Mouse (Mus musculus): Measurements from ENCODE around the gene BC029722. TPM values are rescaled to one million over a fixed set of nuclear protein-coding genes. Genes with fewer than 3 reads are reported as not detected.

Gene BC029722
- polyA plus RNA-seq, 1 experiment, result 17.8 TPM

- H3K27ac ChIP-seq (ENCODE audit: control insufficient read depth, insufficient read depth, low read depth, low read length, poor library complexity), result no peak overlapping the region
- no peaks in the 10 kb centered on the region; the same call in 1 of the 2 replicates for H3K4me1 ChIP-seq (ENCODE audit: control insufficient read depth, insufficient read depth, low read length)
- no peak overlapping the region for H3K4me3 ChIP-seq (replicated peaks; ENCODE audit: control insufficient read depth, low read depth, low read length)
- no peak for TF ChIP-seq CTCF (IDR thresholded peaks at IDR 0.05; ENCODE audit: control insufficient read depth, insufficient read depth, low read length)
- WGBS, result 63% methylated on average over 18 of the region's 18 CpGs
These were observed 31.0 kb downstream of the BC029722 start for GRCm38 (mm10) chr2:155787949-155788931.

- WGBS, result 16% methylated on average over 5 of the region's 5 CpGs
- H3K4me1 ChIP-seq (ENCODE audit: control insufficient read depth, insufficient read depth, low read length), result no peaks in the 10 kb centered on the region; the same call in 1 of the 2 replicates
- TF ChIP-seq CTCF (IDR thresholded peaks at IDR 0.05; ENCODE audit: control insufficient read depth, insufficient read depth, low read length) (no peak), POLR2A (IDR thresholded peaks at IDR 0.05; ENCODE audit: borderline replicate concordance, control insufficient read depth, low read depth, low read length) (no peak)
- H3K4me3 ChIP-seq (replicated peaks; ENCODE audit: control insufficient read depth, low read depth, low read length), result no peak overlapping the region
- H3K27ac ChIP-seq (ENCODE audit: control insufficient read depth, insufficient read depth, low read depth, low read length, poor library complexity), result no peak overlapping the region
These were observed 32.3 kb downstream of the BC029722 start for GRCm38 (mm10) chr2:155786905-155787304.

- Histone ChIP-seq H3K4me1 (ENCODE audit: control insufficient read depth, insufficient read depth, low read length) (no peaks in the 10 kb centered on the region; the same call in 1 of the 2 replicates), H3K27ac (ENCODE audit: control insufficient read depth, insufficient read depth, low read depth, low read length, poor library complexity) (no peak overlapping the region), H3K4me3 (replicated peaks; ENCODE audit: control insufficient read depth, low read depth, low read length) (no peak overlapping the region)
- 71% methylated on average over 6 of the region's 6 CpGs for WGBS
- TF ChIP-seq CTCF (IDR thresholded peaks at IDR 0.05; ENCODE audit: control insufficient read depth, insufficient read depth, low read length) (no peak), POLR2A (IDR thresholded peaks at IDR 0.05; ENCODE audit: borderline replicate concordance, control insufficient read depth, low read depth, low read length) (no peak)
These were observed 34.7 kb downstream of the BC029722 start for GRCm38 (mm10) chr2:155784534-155784933.

GRCm38 (mm10) chr2:155779506-155779905 is 39.7 kb downstream of the BC029722 start:
- 85% methylated on average over 3 of the region's 3 CpGs for WGBS
- TF ChIP-seq POLR2A (IDR thresholded peaks at IDR 0.05; ENCODE audit: borderline replicate concordance, control insufficient read depth, low read depth, low read length) (no peak), CTCF (IDR thresholded peaks at IDR 0.05; ENCODE audit: control insufficient read depth, insufficient read depth, low read length) (no peak)

GRCm38 (mm10) chr2:155779066-155779465 is 40.2 kb downstream of the BC029722 start:
- 53% methylated on average over 7 of the region's 7 CpGs for WGBS
- Histone ChIP-seq H3K4me3 (replicated peaks; ENCODE audit: control insufficient read depth, low read depth, low read length) (no peak overlapping the region), H3K4me1 (ENCODE audit: control insufficient read depth, insufficient read depth, low read length) (no peaks in the 10 kb centered on the region; the same call in 1 of the 2 replicates), H3K27ac (ENCODE audit: control insufficient read depth, insufficient read depth, low read depth, low read length, poor library complexity) (no peak overlapping the region)
- TF ChIP-seq POLR2A (IDR thresholded peaks at IDR 0.05; ENCODE audit: borderline replicate concordance, control insufficient read depth, low read depth, low read length), result no peak

More at GRCm38 (mm10) chr2:155779506-155779905, 39.7 kb downstream of the BC029722 start:
- Histone ChIP-seq H3K4me1 (ENCODE audit: control insufficient read depth, insufficient read depth, low read length) (no peaks in the 10 kb centered on the region; the same call in 1 of the 2 replicates), H3K4me3 (replicated peaks; ENCODE audit: control insufficient read depth, low read depth, low read length) (no peak overlapping the region), H3K27ac (ENCODE audit: control insufficient read depth, insufficient read depth, low read depth, low read length, poor library complexity) (no peak overlapping the region)

- WGBS, result 62% methylated on average over 6 of the region's 6 CpGs
- TF ChIP-seq CTCF (IDR thresholded peaks at IDR 0.05; ENCODE audit: control insufficient read depth, insufficient read depth, low read length) (no peak), POLR2A (IDR thresholded peaks at IDR 0.05; ENCODE audit: borderline replicate concordance, control insufficient read depth, low read depth, low read length) (no peak)
- Histone ChIP-seq H3K27ac (ENCODE audit: control insufficient read depth, insufficient read depth, low read depth, low read length, poor library complexity) (no peak overlapping the region), H3K4me3 (replicated peaks; ENCODE audit: control insufficient read depth, low read depth, low read length) (no peak overlapping the region), H3K4me1 (ENCODE audit: control insufficient read depth, insufficient read depth, low read length) (no peaks in the 10 kb centered on the region; the same call in 1 of the 2 replicates)
These were observed 41.2 kb downstream of the BC029722 start for GRCm38 (mm10) chr2:155778004-155778403.

- Histone ChIP-seq H3K4me3 (replicated peaks; ENCODE audit: control insufficient read depth, low read depth, low read length) (no peak overlapping the region), H3K4me1 (ENCODE audit: control insufficient read depth, insufficient read depth, low read length) (no peaks in the 10 kb centered on the region; the same call in 1 of the 2 replicates), H3K27ac (ENCODE audit: control insufficient read depth, insufficient read depth, low read depth, low read length, poor library complexity) (no peak overlapping the region)
- 76% methylated on average over 4 of the region's 4 CpGs for WGBS
- TF ChIP-seq CTCF (IDR thresholded peaks at IDR 0.05; ENCODE audit: control insufficient read depth, insufficient read depth, low read length) (no peak), POLR2A (IDR thresholded peaks at IDR 0.05; ENCODE audit: borderline replicate concordance, control insufficient read depth, low read depth, low read length) (no peak)
These were observed 41.6 kb downstream of the BC029722 start for GRCm38 (mm10) chr2:155777688-155777985.

GRCm38 (mm10) chr2:155776824-155777687 is 42.2 kb downstream of the BC029722 start:
- TF ChIP-seq POLR2A (IDR thresholded peaks at IDR 0.05; ENCODE audit: borderline replicate concordance, control insufficient read depth, low read depth, low read length) (no peak), CTCF (IDR thresholded peaks at IDR 0.05; ENCODE audit: control insufficient read depth, insufficient read depth, low read length) (no peak)
- Histone ChIP-seq H3K27ac (ENCODE audit: control insufficient read depth, insufficient read depth, low read depth, low read length, poor library complexity) (no peak overlapping the region), H3K4me1 (ENCODE audit: control insufficient read depth, insufficient read depth, low read length) (no peaks in the 10 kb centered on the region; the same call in 1 of the 2 replicates), H3K4me3 (replicated peaks; ENCODE audit: control insufficient read depth, low read depth, low read length) (no peak overlapping the region)
- WGBS, result 55% methylated on average over 10 of the region's 10 CpGs
